Mouse (Mus musculus) skeletal muscle tissue, adult 2 months (tissue): ENCODE measurements around the gene Lsm7.

Experiments used
- DNase-seq: peaks from one replicate; pipeline ENCODE4 v3.0.0-alpha.2; 2012; ENCODE audit warnings: low read depth, low spot score

The Lsm7 gene

GRCm38 (mm10) chr10:80854913-80855748, at the start of gene Lsm7, which contains the start of gene Sppl2b:
TSS of gene Lsm7 (minus strand) at chr10:80855209.
TSS of gene Sppl2b (plus strand) at chr10:80855275.
- peak; percentile 96 for DNase-seq

GRCm38 (mm10) chr10:80904709-80905108, 49.7 kb upstream of the Lsm7 start:
- no peak for DNase-seq

GRCm38 (mm10) chr10:80904004-80904693, 49.1 kb upstream of the Lsm7 start:
- DNase-seq, result no peak

DNA sequence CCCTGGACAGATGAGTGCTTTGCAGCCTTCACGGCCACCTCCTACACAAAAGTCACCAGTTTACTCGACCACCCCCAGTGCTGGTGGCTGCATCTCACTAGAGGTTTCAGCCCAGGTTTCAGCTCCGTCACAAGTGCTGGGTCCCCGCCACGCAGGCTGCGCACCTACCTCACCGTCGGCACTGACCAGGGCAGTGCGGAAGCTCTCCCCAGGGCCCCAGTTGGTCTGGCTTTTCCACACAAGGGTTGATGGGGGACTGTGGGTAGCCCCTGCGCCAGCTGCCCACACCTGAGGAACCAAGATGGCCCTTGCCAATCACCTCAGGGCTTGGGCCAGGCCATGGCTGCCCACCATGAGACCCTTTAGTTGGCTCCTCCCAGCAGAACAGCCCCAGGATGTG, 48.3 kb upstream of the Lsm7 start:
- no peak for DNase-seq

- no peak for DNase-seq
Measured at GRCm38 (mm10) chr10:80902273-80902940, 47.4 kb upstream of the Lsm7 start.

DNA sequence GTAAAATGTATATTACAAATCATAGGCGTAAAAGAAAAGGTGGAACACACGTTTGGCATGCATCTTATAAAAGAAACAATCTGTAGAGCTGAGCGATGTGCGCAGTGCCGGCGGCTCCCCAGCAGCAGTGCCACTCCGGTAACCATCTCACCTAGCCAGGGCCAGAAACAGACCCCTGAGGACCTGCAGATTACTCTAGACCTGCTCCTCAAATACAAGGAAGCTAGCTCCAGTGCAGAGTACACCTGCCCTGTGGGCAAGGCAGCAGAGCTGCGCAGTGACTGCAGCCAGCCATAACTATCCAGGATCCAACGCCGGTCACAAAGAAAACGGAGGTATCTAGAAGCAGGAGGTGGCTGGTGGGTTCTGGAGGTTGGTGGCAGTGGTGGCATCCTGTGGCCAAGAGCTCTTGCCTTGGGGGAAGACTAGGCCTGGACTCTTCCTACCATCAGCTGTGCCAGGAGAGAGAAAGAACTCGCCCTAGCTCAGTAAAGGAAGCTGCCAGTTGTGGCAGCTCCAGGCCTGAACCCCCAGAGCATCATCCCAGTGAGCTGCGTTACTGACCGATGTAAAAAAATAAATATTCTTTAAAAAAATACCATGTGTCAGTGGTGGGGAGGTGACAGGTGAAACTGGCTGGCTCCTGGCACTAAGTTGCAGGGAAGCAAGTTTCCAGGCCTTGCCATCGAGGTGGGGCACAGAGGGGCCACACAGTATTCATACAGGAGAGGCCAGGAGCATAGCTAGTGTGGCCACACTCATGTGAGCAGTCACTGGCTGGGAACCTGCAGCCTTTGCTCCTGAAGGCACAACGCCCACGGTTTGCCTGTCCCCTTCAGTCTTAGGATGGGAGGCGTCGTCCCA, 46.6 kb upstream of the Lsm7 start:
- DNase-seq, result no peak

DNA sequence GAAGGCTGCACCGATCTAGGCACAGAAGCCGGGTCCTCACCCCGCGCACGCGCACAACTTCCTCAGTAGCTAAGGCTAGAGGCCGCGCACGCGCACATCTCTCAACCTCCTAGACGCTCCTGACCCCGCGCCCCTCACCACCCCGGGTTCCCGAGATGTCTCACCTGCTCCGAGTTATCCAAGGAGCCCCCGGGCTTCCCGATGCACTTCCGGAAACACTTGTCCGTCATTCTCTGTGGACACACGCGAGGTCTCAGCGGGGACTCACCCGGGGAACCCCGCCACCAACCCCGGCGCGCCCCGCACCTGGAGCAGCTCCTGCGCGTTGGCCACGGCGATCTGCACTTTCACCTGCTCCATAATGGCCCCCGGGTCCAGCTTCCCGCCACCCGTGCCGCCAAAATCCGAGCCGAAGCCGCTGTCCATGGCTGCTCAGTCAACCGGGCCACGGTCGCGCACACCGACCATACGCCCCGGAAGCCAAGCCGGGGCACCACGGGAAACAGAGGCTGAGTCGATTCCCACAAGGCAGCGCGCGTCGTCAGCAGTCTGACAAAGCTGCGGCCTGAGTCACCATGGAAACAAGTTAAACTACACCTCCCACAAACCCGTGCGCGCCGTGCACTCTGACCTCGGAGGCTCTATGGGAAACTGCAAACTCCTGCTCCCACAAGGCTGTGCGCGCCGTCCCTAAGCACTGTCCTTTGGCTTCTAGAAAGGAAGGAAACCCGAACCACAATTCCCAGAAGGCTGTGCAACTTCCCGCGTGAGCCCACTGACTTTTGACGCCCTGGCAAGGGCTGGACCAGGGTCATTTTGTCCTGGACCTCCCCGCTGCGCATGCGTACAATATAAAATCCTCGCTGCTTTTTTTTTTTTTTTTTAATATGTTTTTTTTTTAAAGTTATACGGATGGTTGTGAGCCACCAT, 45.6 kb upstream of the Lsm7 start, which contains the start of gene Timm13:
TSS of gene Timm13 (minus strand) at position 652 of the 930 bp plus-strand sequence.
- peak; percentile 100 for DNase-seq

- DNase-seq, result peak; percentile 21
Measured at GRCm38 (mm10) chr10:80899591-80900317, 44.7 kb upstream of the Lsm7 start.

- no peak for DNase-seq
Measured at GRCm38 (mm10) chr10:80899074-80899473, 44.1 kb upstream of the Lsm7 start.

- DNase-seq, result no peak
Measured at GRCm38 (mm10) chr10:80897861-80898510, 43.0 kb upstream of the Lsm7 start.

- DNase-seq, result no peak
Measured at GRCm38 (mm10) chr10:80896581-80897485, 41.8 kb upstream of the Lsm7 start.

- DNase-seq, result no peak
Measured at GRCm38 (mm10) chr10:80895697-80896096, 40.7 kb upstream of the Lsm7 start.

DNA sequence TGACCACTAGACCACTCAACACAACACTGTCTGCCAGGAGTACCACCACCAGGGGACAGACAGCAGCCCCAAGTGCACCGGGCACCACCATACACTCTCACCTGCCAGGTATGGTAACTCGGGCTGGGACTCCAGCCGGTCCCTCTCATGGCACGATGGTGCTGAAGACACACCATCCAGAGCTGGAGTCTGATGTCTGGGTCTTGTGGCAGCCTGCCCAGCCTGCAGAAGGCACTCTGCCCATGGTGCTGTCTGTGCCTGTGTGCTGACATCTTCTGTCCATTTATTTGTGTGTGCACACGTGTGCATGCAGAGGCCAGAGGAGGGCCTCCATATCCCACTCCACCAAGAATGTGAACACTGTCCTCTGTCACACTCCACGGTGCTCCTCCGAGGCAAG, 40.1 kb upstream of the Lsm7 start:
- DNase-seq, result no peak

DNA sequence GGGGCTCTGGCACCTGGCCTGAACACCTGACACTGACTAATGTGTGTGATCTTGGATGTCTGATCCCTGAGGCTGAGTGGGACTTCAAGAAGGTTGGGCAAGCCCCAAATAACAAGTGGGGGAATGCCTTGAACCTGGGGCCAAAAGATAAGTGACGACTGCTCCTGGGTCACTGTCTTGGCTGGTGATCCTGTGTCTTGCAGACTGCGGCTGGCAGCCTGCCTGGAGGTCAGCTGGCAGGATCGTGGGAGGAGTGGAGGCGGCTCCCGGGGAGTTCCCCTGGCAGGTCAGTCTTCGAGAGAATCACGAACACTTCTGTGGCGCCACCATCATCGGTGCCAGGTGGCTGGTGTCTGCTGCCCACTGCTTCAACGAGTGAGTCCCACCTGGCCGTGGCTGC, 32.2 kb upstream of the Lsm7 start:
- DNase-seq, result peak; percentile 62

DNA sequence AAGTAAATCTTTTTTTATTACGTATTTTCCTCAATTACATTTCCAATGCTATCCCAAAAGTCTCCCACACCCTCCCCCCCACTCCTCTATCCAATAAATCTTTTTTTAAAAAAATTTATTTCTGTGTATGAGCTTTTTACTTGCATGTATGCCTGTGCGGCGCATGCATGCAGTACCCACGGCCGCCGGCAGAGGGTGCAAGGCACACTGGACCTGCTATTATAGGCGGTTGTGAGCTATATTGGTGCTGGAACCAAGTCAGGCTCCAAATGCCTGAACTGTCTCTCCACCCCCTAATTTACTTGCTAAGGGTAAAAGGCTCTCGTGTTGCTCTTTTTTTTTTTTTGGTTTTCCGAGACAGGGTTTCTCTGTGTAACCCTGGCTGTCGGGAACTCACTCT, 26.3 kb upstream of the Lsm7 start:
- peak; percentile 54 for DNase-seq

GRCm38 (mm10) chr10:80880901-80881300, 25.9 kb upstream of the Lsm7 start:
- no peak for DNase-seq

DNA sequence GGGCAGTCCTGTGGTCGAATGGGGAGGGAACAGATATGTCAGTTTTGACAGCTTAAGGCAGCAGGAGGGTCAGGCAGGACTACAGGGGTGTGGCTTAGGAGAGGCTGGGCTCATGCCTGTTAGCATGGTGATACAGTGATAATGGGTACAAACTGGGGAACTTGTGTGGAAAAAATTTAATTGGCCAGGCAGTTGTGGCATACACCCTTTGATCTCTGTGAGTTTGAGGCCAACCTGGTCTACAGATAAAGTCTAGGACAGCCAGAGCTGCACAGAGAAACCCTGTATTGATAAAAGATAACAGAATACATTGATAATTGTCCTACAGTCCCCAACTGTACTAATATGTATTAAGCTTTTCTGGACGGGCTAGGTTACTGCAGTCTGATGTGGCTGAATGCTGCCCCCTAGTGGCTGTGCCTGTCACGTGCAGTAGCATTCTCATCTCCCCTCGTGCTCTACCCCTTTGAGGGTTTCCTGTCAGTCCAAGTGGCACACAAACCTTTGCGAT, 25.2 kb upstream of the Lsm7 start:
- peak; percentile 63 for DNase-seq

DNA sequence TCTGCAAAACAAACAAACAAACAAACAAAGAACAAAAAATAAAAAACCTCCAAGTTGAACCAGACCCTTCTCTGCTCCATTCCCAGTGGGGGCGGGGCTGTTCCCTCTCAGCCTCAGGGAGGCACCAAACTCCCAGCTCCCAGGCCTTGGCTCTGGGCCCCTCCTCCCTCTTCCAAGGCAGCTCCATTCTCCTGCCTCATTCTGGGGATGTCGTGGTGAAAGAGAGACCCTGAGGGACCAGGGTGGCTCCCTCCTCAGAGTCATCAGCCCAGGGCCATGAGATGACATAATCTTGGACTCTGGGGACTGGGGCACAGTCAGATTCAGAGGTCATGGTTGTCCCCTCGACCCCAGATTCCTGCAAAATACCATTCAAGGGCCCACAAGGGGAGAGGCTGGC, 21.6 kb upstream of the Lsm7 start:
- DNase-seq, result no peak
